Mouse (Mus musculus): ENCODE measurements at regions not wholly inside any gene's neighbourhood (a gene's known extent, or its start where the extent isn't known, plus 50 kb on each side); places are given as distances from the start of the nearest gene placed in this dataset.

- no peak for DNase-seq (ENCODE audit: low read depth, low spot score)
- no peak for ATAC-seq
- H3K27me3 ChIP-seq, result peaks cover 23% of the 10 kb centered on the region
- TF ChIP-seq CTCF (IDR thresholded peaks at IDR 0.05), result no peak
- in situ Hi-C loops (cut with MboI; ENCODE audit: low pct_unique_long_range_greater_than_20kb), result no loop called here
- ChIA-PET POLR2A (no interaction called here), CTCF (no interaction called here)
These were observed 1314.5 kb upstream of the Gm7489 start for GRCm38 (mm10) chr15:52570256-52570655.

- peaks cover 51% of the 10 kb centered on the region for H3K27me3 ChIP-seq
- no peak for DNase-seq (ENCODE audit: low read depth, low spot score)
- in situ Hi-C loops (cut with MboI; ENCODE audit: low pct_unique_long_range_greater_than_20kb), result no loop called here
- CTCF ChIA-PET, result no interaction called here
- no peak for ATAC-seq
- no peak for TF ChIP-seq CTCF (IDR thresholded peaks at IDR 0.05)
- POLR2A ChIA-PET, result no interaction called here
These were observed 1307.1 kb upstream of the Gm7489 start for GRCm38 (mm10) chr15:52577614-52578013.

GRCm38 (mm10) chr15:52589391-52589790, 1295.3 kb upstream of the Gm7489 start:
- in situ Hi-C loops (cut with MboI; ENCODE audit: low pct_unique_long_range_greater_than_20kb), result no loop called here
- DNase-seq (ENCODE audit: low read depth, low spot score) (no peak), ATAC-seq (no peak)
- no peak for TF ChIP-seq CTCF (IDR thresholded peaks at IDR 0.05)
- H3K27me3 ChIP-seq, result peaks cover 49% of the 10 kb centered on the region
- ChIA-PET POLR2A (no interaction called here), CTCF (no interaction called here)

GRCm38 (mm10) chr15:52599511-52599910, 1285.2 kb upstream of the Gm7489 start:
- no peak for TF ChIP-seq CTCF (IDR thresholded peaks at IDR 0.05)
- in situ Hi-C loops (cut with MboI; ENCODE audit: low pct_unique_long_range_greater_than_20kb), result no loop called here
- CTCF ChIA-PET, result no interaction called here
- POLR2A ChIA-PET, result no interaction called here
- peaks cover 52% of the 10 kb centered on the region for H3K27me3 ChIP-seq
- DNase-seq (ENCODE audit: low read depth, low spot score), result no peak
- ATAC-seq, result no peak

- DNase-seq (ENCODE audit: low read depth, low spot score), result no peak
- H3K27me3 ChIP-seq, result peaks cover 52% of the 10 kb centered on the region
- ATAC-seq, result no peak
- CTCF ChIA-PET, result no interaction called here
- POLR2A ChIA-PET, result no interaction called here
- in situ Hi-C loops (cut with MboI; ENCODE audit: low pct_unique_long_range_greater_than_20kb), result no loop called here
- no peak for TF ChIP-seq CTCF (IDR thresholded peaks at IDR 0.05)
These were observed 1284.7 kb upstream of the Gm7489 start for GRCm38 (mm10) chr15:52599957-52600356.

GRCm38 (mm10) chr15:52639790-52640189, 1244.9 kb upstream of the Gm7489 start:
- CTCF ChIA-PET, result no interaction called here
- POLR2A ChIA-PET, result no interaction called here
- peaks cover 52% of the 10 kb centered on the region for H3K27me3 ChIP-seq
- ATAC-seq, result no peak
- DNase-seq (ENCODE audit: low read depth, low spot score), result no peak
- TF ChIP-seq CTCF (IDR thresholded peaks at IDR 0.05), result no peak
- in situ Hi-C loops (cut with MboI; ENCODE audit: low pct_unique_long_range_greater_than_20kb), result no loop called here

- POLR2A ChIA-PET, result no interaction called here
- no peak for ATAC-seq
- no peak for TF ChIP-seq CTCF (IDR thresholded peaks at IDR 0.05)
- CTCF ChIA-PET, result no interaction called here
- H3K27me3 ChIP-seq, result peaks cover 12% of the 10 kb centered on the region
- in situ Hi-C loops (cut with MboI; ENCODE audit: low pct_unique_long_range_greater_than_20kb), result no loop called here
- no peak for DNase-seq (ENCODE audit: low read depth, low spot score)
These were observed 1238.7 kb upstream of the Gm7489 start for GRCm38 (mm10) chr15:52645961-52646360.

GRCm38 (mm10) chr15:52657916-52658315, 1226.8 kb upstream of the Gm7489 start:
- ChIA-PET CTCF (interaction anchor here (1.4 to 2.6 kb wide), 3 partner anchors 12 to 20 kb away, joined by 3 to 7 read pairs (median 3); no protein-coding TSS in a partner anchor), POLR2A (no interaction called here)
- TF ChIP-seq CTCF (IDR thresholded peaks at IDR 0.05), result no peak
- in situ Hi-C loops (cut with MboI; ENCODE audit: low pct_unique_long_range_greater_than_20kb), result no loop called here
- H3K27me3 ChIP-seq, result no peaks in the 10 kb centered on the region
- no peak for DNase-seq (ENCODE audit: low read depth, low spot score)
- ATAC-seq, result no peak
